Mouse (Mus musculus) heart, postnatal 0 days (tissue): ENCODE results near the gene Zcwpw1. TPM values are rescaled to one million over a fixed set of nuclear protein-coding genes. Genes with fewer than 3 reads are reported as not detected.

Source experiments
- ATAC-seq: fragments of 200-750 bp; cut with Nextera tagmentation; 2 replicates; pipeline ENCODE4 v1.8.0; 2017; ENCODE audit warnings: low read depth, moderate number of reproducible peaks, moderate library complexity; ENCODE audit not compliant: insufficient read depth
- DNase-seq: peaks from one replicate; pipeline ENCODE4 v3.0.0-alpha.2; 2016; ENCODE audit warnings: low spot score
- H3K27ac ChIP-seq: fragments of 300-500 bp; sonication (generic); 2 replicates; pipeline ENCODE4 v1.5.1; 2014; ENCODE audit warnings: low read depth, mild to moderate bottlenecking
- H3K27me3 ChIP-seq: fragments of 300-500 bp; sonication (generic); 2 replicates; pipeline ENCODE4 v1.6.1; 2014; ENCODE audit warnings: low read length, mixed read lengths; ENCODE audit not compliant: control insufficient read depth, insufficient read depth
- H3K36me3 ChIP-seq: fragments of 300-500 bp; sonication (generic); replicated peaks from 2 replicates; pipeline ENCODE4 v1.6.1; 2014; ENCODE audit warnings: low read length, mixed read lengths; ENCODE audit not compliant: control insufficient read depth, insufficient read depth
- H3K4me1 ChIP-seq: fragments of 300-500 bp; sonication (generic); 2 replicates; pipeline ENCODE4 v1.6.1; 2014; ENCODE audit warnings: antibody characterized with exemption; ENCODE audit not compliant: control insufficient read depth, insufficient read depth
- H3K4me2 ChIP-seq: fragments of 300-500 bp; sonication (generic); 2 replicates; pipeline ENCODE4 v1.6.1; 2014; ENCODE audit warnings: low read depth, mild to moderate bottlenecking, low read length, moderate library complexity
- H3K4me3 ChIP-seq: fragments of 300-500 bp; sonication (generic); 2 replicates; pipeline ENCODE4 v1.5.1; 2014; ENCODE audit warnings: low read depth, low read length
- H3K9ac ChIP-seq: fragments of 300-500 bp; sonication (generic); replicated peaks from 2 replicates; pipeline ENCODE4 v1.6.1; 2014; ENCODE audit warnings: low read depth, low read length, mixed read lengths
- H3K9me3 ChIP-seq: fragments of 300-500 bp; sonication (generic); replicated peaks from 2 replicates; pipeline ENCODE4 v1.6.1; 2016; ENCODE audit warnings: low read length; ENCODE audit not compliant: control insufficient read depth
- CTCF ChIP-seq: IDR thresholded peaks from 2 replicates; pipeline ENCODE4 v1.5.1; 2016; ENCODE audit warnings: antibody characterized with exemption, control low read depth, low read depth
- EP300 ChIP-seq: IDR thresholded peaks from 2 replicates; pipeline ENCODE4 v1.6.1; 2016; ENCODE audit warnings: antibody characterized with exemption, low read depth
- WGBS: fragments of 180-500 bp; shearing (Covaris S2); extraction: QIAGEN DNeasy Blood & Tissue Kit; methylation state at CpG from one replicate; pipeline ENCODE4 v1.1.7; 2014; 5-methylcytosine and 5-hydroxymethylcytosine counted together
- polyA plus RNA-seq: library from polyadenylated mRNA; unstranded; fragments of >200 nt; fragmentation: Nextera tagmentation; extraction: Ambion mirVana; gene quantifications from 2 replicates; pipeline ENCODE4 v1.2.1, GENCODE M21; 2015
- total RNA-seq: library from RNA; depleted of rRNA; stranded (reverse); fragments of >200 nt; gene quantifications from 2 replicates; pipeline ENCODE4 v1.2.3, GENCODE M21; 2014; ENCODE audit warnings: low replicate concordance; rRNA removed

Zcwpw1 gene
- total RNA-seq (1.4 and 8.7 TPM in 2 replicates), polyA plus RNA-seq (2.2 and 3.6 TPM in 2 replicates)

GRCm38 (mm10) chr5:137787151-137787928 lies at the start of gene Zcwpw1, which contains the start of gene Mepce:
Zcwpw1 (plus strand) TSS chr5:137787798.
Mepce (minus strand) TSS chr5:137787655.
- peak within 1 kb of the TSS; percentile 95 for H3K4me3 ChIP-seq
- H3K27me3 ChIP-seq: no peaks in the 10 kb centered on the region
- DNase-seq (peak; percentile 96), ATAC-seq (peak; percentile 61)
- H3K27ac ChIP-seq: peak within 1 kb of the TSS; percentile 100
- H3K36me3 ChIP-seq: peaks cover 21% of the 10 kb centered on the region
- under 1% methylated on average over 46 of the region's 48 CpGs for WGBS
- TF ChIP-seq EP300 (no peak), CTCF (peak; percentile 75)
- no peaks in the 10 kb centered on the region for H3K9me3 ChIP-seq
- H3K9ac ChIP-seq: peak within 1 kb of the TSS; percentile 93
- peak within 1 kb of the TSS; percentile 98 for H3K4me2 ChIP-seq
- H3K4me1 ChIP-seq: peaks cover 27% of the 10 kb centered on the region

- Histone ChIP-seq H3K27me3 (no peaks in the 10 kb centered on the region), H3K9me3 (no peaks in the 10 kb centered on the region), H3K9ac (no peak overlapping the region), H3K27ac (no peak overlapping the region), H3K4me3 (no peak overlapping the region), H3K36me3 (0 out of 2 replicates have a peak, but pooled peaks cover 4% of the 10 kb centered on the region), H3K4me2 (no peak overlapping the region), H3K4me1 (no peaks in the 10 kb centered on the region; the same call in 1 of the 2 replicates)
- no peak for ATAC-seq
- 48% methylated on average over 5 of the region's 5 CpGs for WGBS
- DNase-seq: peak; percentile 35
- TF ChIP-seq EP300 (no peak), CTCF (peak; percentile 48)
Measured at GRCm38 (mm10) chr5:137738516-137738915, 49.1 kb upstream of the Zcwpw1 start.

- H3K9me3 ChIP-seq: no peaks in the 10 kb centered on the region
- DNase-seq (no peak), ATAC-seq (no peak)
- H3K27me3 ChIP-seq: no peaks in the 10 kb centered on the region
- no peak overlapping the region for H3K27ac ChIP-seq
- H3K4me2 ChIP-seq: peak overlapping the region; percentile 6; the same call in 1 of the 2 replicates
- 0 out of 2 replicates have a peak, but pooled peaks cover 4% of the 10 kb centered on the region for H3K36me3 ChIP-seq
- no peaks in the 10 kb centered on the region; the same call in 1 of the 2 replicates for H3K4me1 ChIP-seq
- no peak overlapping the region for H3K9ac ChIP-seq
- no peak overlapping the region; the same call in 1 of the 2 replicates for H3K4me3 ChIP-seq
- WGBS: 83% methylated on average over 9 of the region's 9 CpGs
- no peak for TF ChIP-seq CTCF
- no peak for TF ChIP-seq EP300
Measured at GRCm38 (mm10) chr5:137739471-137739870, 48.1 kb upstream of the Zcwpw1 start.

GRCm38 (mm10) chr5:137740506-137740905 lies 47.1 kb upstream of the Zcwpw1 start:
- Histone ChIP-seq H3K4me2 (peak overlapping the region; percentile 92), H3K27ac (no peak overlapping the region), H3K4me3 (peak overlapping the region; percentile 70), H3K4me1 (peaks cover 3% of the 10 kb centered on the region; the same call in 1 of the 2 replicates), H3K36me3 (0 out of 2 replicates have a peak, but pooled peaks cover 4% of the 10 kb centered on the region), H3K27me3 (no peaks in the 10 kb centered on the region), H3K9me3 (no peaks in the 10 kb centered on the region), H3K9ac (peak overlapping the region; percentile 70)
- TF ChIP-seq EP300: no peak
- TF ChIP-seq CTCF: no peak
- DNase-seq: no peak
- no peak for ATAC-seq
- WGBS: 29% methylated on average over 11 of the region's 11 CpGs

- Histone ChIP-seq H3K4me2 (peak within 1 kb of the TSS; percentile 92), H3K4me3 (peak within 1 kb of the TSS; percentile 70), H3K27ac (peak within 1 kb of the TSS; percentile 70), H3K27me3 (no peaks in the 10 kb centered on the region), H3K9me3 (no peaks in the 10 kb centered on the region), H3K4me1 (peaks cover 3% of the 10 kb centered on the region; the same call in 1 of the 2 replicates), H3K9ac (peak within 1 kb of the TSS; percentile 70), H3K36me3 (no peaks in the 10 kb centered on the region)
- WGBS: under 1% methylated on average over 61 of the region's 71 CpGs
- peak; percentile 72 for ATAC-seq
- DNase-seq: peak; percentile 78
- TF ChIP-seq CTCF (peak; percentile 54), EP300 (no peak)
Measured at GRCm38 (mm10) chr5:137741023-137741931, 46.3 kb upstream of the Zcwpw1 start, which contains the start of gene Nyap1. Nyap1 (minus strand) TSS chr5:137741607.
